8 mouse cellular contexts compared by ENCODE assay signal in genomic region chr8:84979599-84980421, GRCm38 (mm10). TPM values are rescaled to one million over a fixed set of nuclear protein-coding genes. Genes with fewer than 3 reads are reported as not detected.
A peak's percentile ranks its signal among the peaks of the same experiment; 100 is the strongest.
DNase-seq lines count a peak whose midpoint lies in the region; ATAC-seq and TF ChIP-seq lines count a peak whose summit lies in the region.

No protein-coding gene starts in this region.

- H3K4me2 ChIP-seq in heart, embryonic 15.5 days: peak overlapping the region; percentile 97
- H3K4me2 ChIP-seq in liver, embryonic 14.5 days (ENCODE audit: low read depth): peak overlapping the region; percentile 95
- peak overlapping the region; percentile 90 for H3K4me2 ChIP-seq in stomach, embryonic 16.5 days (ENCODE audit: low read depth, low read length)

- H3K36me3 ChIP-seq in forebrain, embryonic 10.5 days (replicated peaks): peaks cover 5% of the 10 kb centered on the region
- H3K36me3 ChIP-seq in heart, embryonic 15.5 days: no peaks in the 10 kb centered on the region
- H3K36me3 ChIP-seq in liver, embryonic 14.5 days (replicated peaks; ENCODE audit: control insufficient read depth, insufficient read depth, low read depth): peaks cover 1% of the 10 kb centered on the region
- H3K36me3 ChIP-seq in stomach, embryonic 16.5 days (ENCODE audit: control insufficient read depth, insufficient read depth, low read length): no peaks in the 10 kb centered on the region

- H3K27ac ChIP-seq in forebrain, embryonic 10.5 days: peak overlapping the region; percentile 76
- H3K27ac ChIP-seq in heart, embryonic 15.5 days: peak overlapping the region; percentile 91
- H3K27ac ChIP-seq in liver, embryonic 14.5 days: peak overlapping the region; percentile 64
- H3K27ac ChIP-seq in stomach, embryonic 16.5 days (ENCODE audit: low read length): peak overlapping the region; percentile 94

- no peaks in the 10 kb centered on the region for H3K9me3 ChIP-seq in forebrain, embryonic 10.5 days
- no peaks in the 10 kb centered on the region for H3K9me3 ChIP-seq in heart, embryonic 15.5 days (replicated peaks)
- no peaks in the 10 kb centered on the region for H3K9me3 ChIP-seq in liver, embryonic 14.5 days (ENCODE audit: control insufficient read depth, low read length)
- no peaks in the 10 kb centered on the region for H3K9me3 ChIP-seq in stomach, embryonic 16.5 days (replicated peaks; ENCODE audit: control insufficient read depth, low read length)

- peaks cover 80% of the 10 kb centered on the region for H3K4me1 ChIP-seq in forebrain, embryonic 10.5 days
- H3K4me1 ChIP-seq in heart, embryonic 15.5 days (replicated peaks): peaks cover 73% of the 10 kb centered on the region
- peaks cover 36 to 41% of the 10 kb centered on the region in 2 experiments for H3K4me1 ChIP-seq in liver, embryonic 14.5 days (replicated peaks; ENCODE audit: control insufficient read depth in 2 of 2, insufficient read depth in 2 of 2, low read length in 1 of 2)
- H3K4me1 ChIP-seq in stomach, embryonic 16.5 days (ENCODE audit: control insufficient read depth, insufficient read depth, low read length): peaks cover 59% of the 10 kb centered on the region

- peaks cover 78% of the 10 kb centered on the region for H3K27me3 ChIP-seq in forebrain, embryonic 10.5 days (ENCODE audit: poor library complexity, severe bottlenecking)
- H3K27me3 ChIP-seq in heart, embryonic 15.5 days: no peaks in the 10 kb centered on the region
- H3K27me3 ChIP-seq in liver, embryonic 14.5 days (ENCODE audit: control insufficient read depth, insufficient read depth, low read length): no peaks in the 10 kb centered on the region
- H3K27me3 ChIP-seq in stomach, embryonic 16.5 days (ENCODE audit: control insufficient read depth, insufficient read depth, low read length): no peaks in the 10 kb centered on the region

- peak overlapping the region; percentile 49 for H3K9ac ChIP-seq in heart, embryonic 15.5 days
- H3K9ac ChIP-seq in liver, embryonic 14.5 days (replicated peaks): peak overlapping the region; percentile 64
- H3K9ac ChIP-seq in stomach, embryonic 16.5 days (ENCODE audit: low read length): peak overlapping the region; percentile 87

- peak overlapping the region; percentile 68 for H3K4me3 ChIP-seq in forebrain, embryonic 10.5 days
- H3K4me3 ChIP-seq in heart, embryonic 15.5 days: peak overlapping the region; percentile 66
- H3K4me3 ChIP-seq in liver, embryonic 14.5 days (ENCODE audit: insufficient read depth in 1 of 2, low read depth in 2 of 2, low read length in 2 of 2): peak overlapping the region; percentile 52 to 89
- H3K4me3 ChIP-seq in stomach, embryonic 16.5 days (replicated peaks; ENCODE audit: low read length): peak overlapping the region; percentile 72

- peak; percentile 88 to 92 for DNase-seq in CD8-positive naive resting alpha-beta T cell, adult 2 months (ENCODE audit: low read depth in 2 of 2, low spot score in 2 of 2)
- DNase-seq in c-Kit-positive CD71-negative TER-119-negative erythroid progenitor cells, embryonic 14.5 days (ENCODE audit: low read depth): peak; percentile 91
- peak; percentile 84 for DNase-seq in forebrain, embryonic 10.5 days (ENCODE audit: extremely low spot score, low spot score)
- DNase-seq in kidney, postnatal 25 days: peak; percentile 95 to 98
- DNase-seq in liver, embryonic 14.5 days (ENCODE audit: low read depth in 3 of 3, low spot score in 3 of 3): peak; percentile 82 to 90 (median 84)
- DNase-seq in neural tube, embryonic 10.5 days (ENCODE audit: extremely low spot score, low spot score): peak; percentile 88

- 2% methylated on average over 42 of the region's 42 CpGs for WGBS in forebrain, embryonic 10.5 days
- WGBS in heart, embryonic 15.5 days: 3% methylated on average over 38 of the region's 42 CpGs
- WGBS in liver, embryonic 14.5 days (ENCODE audit: insufficient replicate concordance): 3% methylated on average over 42 of the region's 42 CpGs
- WGBS in stomach, embryonic 16.5 days: 2% methylated on average over 42 of the region's 42 CpGs

- peak; percentile 18 for ATAC-seq in heart, embryonic 15.5 days (replicated peaks; ENCODE audit: insufficient number of reproducible peaks, insufficient read depth, low FRiP score, low read depth)
- ATAC-seq in liver, embryonic 14.5 days (ENCODE audit: insufficient read depth): peak; percentile 44
- ATAC-seq in stomach, embryonic 16.5 days (ENCODE audit: insufficient read depth, low FRiP score): peak; percentile 54

- no peak for TF ChIP-seq CTCF in liver, embryonic 14.5 days (IDR thresholded peaks at IDR 0.05; ENCODE audit: low read depth)

- TF ChIP-seq EP300 in liver, embryonic 14.5 days (IDR thresholded peaks at IDR 0.05; ENCODE audit: low read depth): 0 out of 2 replicates have a peak, but pooled peaks have one; percentile 24

RNA-seq across cellular contexts. Expression of gene Junb, which starts 1.3 kb away (rescaled TPM):
- polyA plus RNA-seq in forebrain, embryonic 10.5 days (2016; fragmentation: Nextera tagmentation; extraction: Ambion mirVana): 3.8 and 4.0 TPM in 2 replicates
- 11.0 and 16.6 TPM in 2 replicates for polyA plus RNA-seq in heart, embryonic 15.5 days (2015; fragmentation: Nextera tagmentation; extraction: Ambion mirVana)
- 8.3 and 10.5 TPM in 2 replicates for polyA plus RNA-seq in liver, embryonic 14.5 days (2012; rRNA removed)
- polyA plus RNA-seq in liver, embryonic 14.5 days (2014; fragmentation: Nextera tagmentation; extraction: Ambion mirVana): 10.5 and 11.2 TPM in 2 replicates
- polyA plus RNA-seq in stomach, embryonic 16.5 days (2015; fragmentation: Nextera tagmentation; extraction: Ambion mirVana): 21.6 and 25.8 TPM in 2 replicates

RNA-seq across cellular contexts. Expression of gene Rnaseh2a, which starts 10.2 kb away (rescaled TPM):
- polyA plus RNA-seq in forebrain, embryonic 10.5 days (2016; fragmentation: Nextera tagmentation; extraction: Ambion mirVana): 163 and 173 TPM in 2 replicates
- polyA plus RNA-seq in heart, embryonic 15.5 days (2015; fragmentation: Nextera tagmentation; extraction: Ambion mirVana): 62.9 and 83.7 TPM in 2 replicates
- polyA plus RNA-seq in liver, embryonic 14.5 days (2012; rRNA removed): 49.3 and 56.2 TPM in 2 replicates
- polyA plus RNA-seq in liver, embryonic 14.5 days (2014; fragmentation: Nextera tagmentation; extraction: Ambion mirVana): 107 and 125 TPM in 2 replicates
- 97.5 and 108 TPM in 2 replicates for polyA plus RNA-seq in stomach, embryonic 16.5 days (2015; fragmentation: Nextera tagmentation; extraction: Ambion mirVana)

RNA-seq across cellular contexts. Expression of gene Prdx2, which starts 10.4 kb away (rescaled TPM):
- polyA plus RNA-seq in forebrain, embryonic 10.5 days (2016; fragmentation: Nextera tagmentation; extraction: Ambion mirVana): 1,199 and 1,255 TPM in 2 replicates
- polyA plus RNA-seq in heart, embryonic 15.5 days (2015; fragmentation: Nextera tagmentation; extraction: Ambion mirVana): 596 and 644 TPM in 2 replicates
- polyA plus RNA-seq in liver, embryonic 14.5 days (2012; rRNA removed): 1,117 and 1,155 TPM in 2 replicates
- polyA plus RNA-seq in liver, embryonic 14.5 days (2014; fragmentation: Nextera tagmentation; extraction: Ambion mirVana): 2,207 and 2,282 TPM in 2 replicates
- 584 and 593 TPM in 2 replicates for polyA plus RNA-seq in stomach, embryonic 16.5 days (2015; fragmentation: Nextera tagmentation; extraction: Ambion mirVana)

RNA-seq across cellular contexts. Expression of gene Gm49661, which starts 10.6 kb away (rescaled TPM):
- not detected in 2 replicates for polyA plus RNA-seq in forebrain, embryonic 10.5 days (2016; fragmentation: Nextera tagmentation; extraction: Ambion mirVana)
- polyA plus RNA-seq in heart, embryonic 15.5 days (2015; fragmentation: Nextera tagmentation; extraction: Ambion mirVana): not detected in 2 replicates
- not detected in 2 replicates for polyA plus RNA-seq in liver, embryonic 14.5 days (2012; rRNA removed)
- polyA plus RNA-seq in liver, embryonic 14.5 days (2014; fragmentation: Nextera tagmentation; extraction: Ambion mirVana): not detected in 2 replicates
- not detected in 2 replicates for polyA plus RNA-seq in stomach, embryonic 16.5 days (2015; fragmentation: Nextera tagmentation; extraction: Ambion mirVana)

RNA-seq across cellular contexts. Expression of gene Hook2, which starts 10.6 kb away (rescaled TPM):
- polyA plus RNA-seq in forebrain, embryonic 10.5 days (2016; fragmentation: Nextera tagmentation; extraction: Ambion mirVana): 18.3 and 19.0 TPM in 2 replicates
- 5.3 and 8.8 TPM in 2 replicates for polyA plus RNA-seq in heart, embryonic 15.5 days (2015; fragmentation: Nextera tagmentation; extraction: Ambion mirVana)
- 2.3 and 4.3 TPM in 2 replicates for polyA plus RNA-seq in liver, embryonic 14.5 days (2012; rRNA removed)
- 3.2 and 4.3 TPM in 2 replicates for polyA plus RNA-seq in liver, embryonic 14.5 days (2014; fragmentation: Nextera tagmentation; extraction: Ambion mirVana)
- polyA plus RNA-seq in stomach, embryonic 16.5 days (2015; fragmentation: Nextera tagmentation; extraction: Ambion mirVana): 50.0 TPM in 2 replicates

Comparison
In these comparisons a context has a peak if more than half of its experiments do, and no peak if none do; other contexts are left out.
1. Peak in every context shown above with its lines: DNase-seq, ATAC-seq, H3K4me3 ChIP-seq and H3K27ac ChIP-seq.